Mouse (Mus musculus): ENCODE measurements around the gene Peak1.

GRCm38 (mm10) chr9:56258261-56258790 lies 159.5 kb downstream of the Peak1 start:
- TF ChIP-seq JUND (IDR thresholded peaks at IDR 0.05; ENCODE audit: low read depth, low read length): no peak
- no peak for TF ChIP-seq MAZ (IDR thresholded peaks at IDR 0.05; ENCODE audit: low read depth, low read length)
- no peak for TF ChIP-seq MXI1 (IDR thresholded peaks at IDR 0.05; ENCODE audit: low read depth, low read length)
- TF ChIP-seq USF1 (IDR thresholded peaks at IDR 0.05; ENCODE audit: low read depth, low read length): no peak
- TF ChIP-seq USF2 (IDR thresholded peaks at IDR 0.05; ENCODE audit: borderline replicate concordance in 1 of 2, insufficient read depth in 1 of 2, low read depth in 1 of 2, low read length in 2 of 2): no peak
- TF ChIP-seq POLR2A (IDR thresholded peaks at IDR 0.05; ENCODE audit: control insufficient read depth in 1 of 2, insufficient read depth in 1 of 2, low read depth in 1 of 2, low read length in 2 of 2, poor library complexity in 1 of 2): no peak
- TF ChIP-seq POLR2AphosphoS2 (IDR thresholded peaks at IDR 0.05; ENCODE audit: low read length): no peak
- no peak for TF ChIP-seq EP300 (IDR thresholded peaks at IDR 0.05; ENCODE audit: low read depth in 1 of 2, low read length in 2 of 2)
- no peak for TF ChIP-seq CTCF (IDR thresholded peaks at IDR 0.05 in 2 of 3, conservative IDR thresholded peaks at IDR 0.05 in 1 of 3; ENCODE audit: control insufficient read depth in 1 of 3, insufficient read depth in 1 of 3, low read depth in 2 of 3, low read length in 3 of 3, poor library complexity in 1 of 3, severe bottlenecking in 1 of 3)
- TF ChIP-seq GATA1 (IDR thresholded peaks at IDR 0.05; ENCODE audit: low read depth, low read length): no peak
- no peak for TF ChIP-seq MAFK (IDR thresholded peaks at IDR 0.05; ENCODE audit: borderline replicate concordance, low read depth, low read length)
- no peak for TF ChIP-seq HCFC1 (IDR thresholded peaks at IDR 0.05; ENCODE audit: low read depth, low read length)

Data from MEL (cell line).